Mouse (Mus musculus): ENCODE results near the gene Lmod3.

Lmod3 gene

DNA sequence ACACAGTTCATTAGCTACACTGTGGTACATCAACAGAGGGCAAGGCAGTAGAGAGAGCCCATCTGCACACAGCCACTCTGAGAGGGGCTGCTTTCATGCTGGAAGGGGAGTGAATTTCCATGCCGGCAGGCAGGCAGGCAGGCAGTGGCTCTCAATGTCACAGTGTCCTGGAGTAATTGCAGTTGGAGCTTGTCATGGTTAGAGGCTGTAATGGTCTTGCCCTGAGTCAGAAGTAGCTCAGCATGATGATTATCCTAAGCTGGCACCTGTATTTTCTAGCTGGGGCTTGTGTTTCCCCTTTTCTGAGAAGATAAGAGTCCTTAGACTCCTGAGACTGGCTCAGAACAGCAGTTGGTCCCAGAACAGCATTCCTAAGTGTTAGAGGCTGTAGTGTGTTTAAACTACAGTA lies 26.5 kb downstream of the Lmod3 start:
- DNase-seq (ENCODE audit: low spot score) = no peak

DNA sequence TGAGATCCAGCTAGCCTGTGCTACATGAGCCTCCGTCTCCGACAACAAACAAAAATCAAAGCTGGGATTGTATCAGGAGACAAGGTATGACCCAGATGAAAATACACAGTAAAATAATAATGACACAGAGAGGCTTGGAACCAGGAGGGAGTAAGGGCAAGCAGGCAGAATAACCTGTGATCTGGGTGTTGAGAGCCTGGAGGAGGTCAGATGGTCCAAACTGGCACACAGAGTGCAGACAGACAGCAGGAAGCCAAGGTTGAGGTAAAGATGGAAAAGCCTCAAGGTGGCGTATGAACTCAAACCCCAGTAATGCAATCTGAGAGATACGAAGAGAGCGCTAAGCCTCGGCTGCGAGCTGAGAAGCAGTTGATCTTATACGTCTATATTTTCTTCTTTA lies 28.1 kb downstream of the Lmod3 start:
- no peak for DNase-seq (ENCODE audit: low spot score)

- DNase-seq (ENCODE audit: low spot score) = no peak
Measured at GRCm38 (mm10) chr6:97223566-97223965, 29.0 kb downstream of the Lmod3 start.

DNA sequence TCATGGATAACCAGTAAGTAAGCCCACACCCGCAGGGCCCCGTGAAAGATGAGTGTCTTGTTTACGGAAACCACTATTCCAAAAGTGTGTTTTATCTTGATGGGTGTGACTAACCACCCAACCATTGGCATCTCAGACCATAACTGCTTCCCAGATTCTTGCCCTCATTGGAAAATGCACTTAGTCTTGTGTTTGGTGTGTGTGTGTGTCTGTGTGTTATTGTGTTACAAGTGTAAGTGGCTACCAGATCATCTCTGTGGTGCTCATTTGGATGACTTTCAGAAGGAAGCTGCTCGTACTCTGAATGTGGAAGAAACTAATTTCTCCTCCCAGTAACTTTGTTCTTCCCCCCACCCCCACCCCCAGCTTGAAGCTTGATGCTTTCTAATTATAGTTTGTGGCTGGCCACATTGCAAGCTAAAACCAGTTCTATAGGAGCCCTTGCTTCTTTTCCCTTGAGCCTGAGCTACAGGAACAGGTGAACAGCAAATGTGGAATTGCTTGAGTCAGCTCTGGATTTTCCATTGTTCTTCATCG lies 29.6 kb downstream of the Lmod3 start:
- no peak for DNase-seq (ENCODE audit: low spot score)

DNA sequence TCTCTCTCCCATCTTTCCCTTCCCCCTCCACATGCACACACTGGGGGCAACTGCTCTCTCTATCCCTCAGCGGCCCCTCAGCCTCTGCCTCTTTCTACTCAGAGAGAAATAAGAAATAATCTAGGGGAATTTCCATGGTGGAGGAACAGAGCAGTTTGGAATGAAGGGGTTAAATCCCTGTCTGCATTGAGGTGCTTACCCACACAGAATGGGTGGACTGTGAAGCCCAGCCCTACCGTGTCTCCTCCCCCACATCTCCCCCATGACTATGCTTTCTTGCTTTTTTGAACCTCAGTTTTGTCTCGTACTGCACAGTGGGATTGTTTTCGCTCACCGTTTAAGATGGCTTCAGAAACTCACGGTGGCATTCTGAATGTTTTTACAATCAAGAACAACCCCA lies 30.2 kb downstream of the Lmod3 start:
- no peak for DNase-seq (ENCODE audit: low spot score)

- no peak for DNase-seq (ENCODE audit: low spot score)
Measured at GRCm38 (mm10) chr6:97221205-97222025, 31.1 kb downstream of the Lmod3 start.

DNA sequence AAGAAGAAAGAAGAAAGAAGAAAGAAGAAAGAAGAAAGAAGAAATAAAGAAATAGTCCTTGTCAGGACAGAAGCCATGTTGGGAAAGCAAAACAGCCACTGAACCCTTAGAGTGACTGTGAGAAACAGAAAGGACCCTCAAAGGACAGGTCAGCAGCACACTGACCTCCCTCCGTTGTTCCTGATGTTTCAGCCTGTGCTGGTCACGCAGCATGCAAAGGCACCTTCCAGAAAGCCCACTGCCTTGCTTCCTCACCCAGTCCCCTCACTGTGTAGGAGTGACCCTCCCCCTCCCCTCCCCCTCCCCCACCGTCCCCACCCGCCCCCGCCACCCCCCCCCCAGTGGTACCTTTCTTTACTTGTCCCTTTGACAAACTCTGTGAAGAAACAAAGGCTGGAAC lies 31.9 kb downstream of the Lmod3 start:
- DNase-seq (ENCODE audit: low spot score) = no peak

DNA sequence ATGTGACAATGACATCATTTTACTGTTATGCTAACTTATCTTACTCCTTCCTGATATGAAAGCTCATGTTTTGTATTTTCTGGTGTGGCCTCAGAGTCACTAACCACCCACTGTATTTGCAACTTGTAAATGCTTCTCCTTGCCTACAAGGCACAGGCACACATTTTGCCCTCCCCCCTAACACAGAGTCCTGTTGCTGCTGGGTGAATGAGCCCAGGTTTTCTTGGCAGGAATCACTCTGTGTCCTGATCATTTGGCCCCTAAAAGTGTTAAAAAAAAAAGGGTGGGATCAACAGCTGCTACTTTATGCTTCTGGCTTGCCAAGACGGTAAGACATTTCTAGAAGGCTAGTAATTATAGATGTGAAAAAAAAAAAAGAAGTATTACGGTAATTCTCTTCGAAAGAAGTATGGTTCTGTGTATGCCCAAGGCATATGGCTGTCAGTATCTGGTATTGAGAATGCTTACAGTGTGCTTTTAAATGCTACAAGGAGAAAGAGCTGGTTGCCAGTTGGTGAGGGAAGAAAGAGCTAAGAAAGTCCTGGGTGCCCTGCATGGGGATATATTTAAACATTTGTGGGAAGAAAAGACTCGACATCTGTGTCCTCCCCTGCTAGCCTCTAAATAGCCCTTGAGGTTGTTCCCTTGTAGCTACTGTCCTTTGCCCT lies 36.3 kb downstream of the Lmod3 start:
- no peak for DNase-seq (ENCODE audit: low spot score)

DNA sequence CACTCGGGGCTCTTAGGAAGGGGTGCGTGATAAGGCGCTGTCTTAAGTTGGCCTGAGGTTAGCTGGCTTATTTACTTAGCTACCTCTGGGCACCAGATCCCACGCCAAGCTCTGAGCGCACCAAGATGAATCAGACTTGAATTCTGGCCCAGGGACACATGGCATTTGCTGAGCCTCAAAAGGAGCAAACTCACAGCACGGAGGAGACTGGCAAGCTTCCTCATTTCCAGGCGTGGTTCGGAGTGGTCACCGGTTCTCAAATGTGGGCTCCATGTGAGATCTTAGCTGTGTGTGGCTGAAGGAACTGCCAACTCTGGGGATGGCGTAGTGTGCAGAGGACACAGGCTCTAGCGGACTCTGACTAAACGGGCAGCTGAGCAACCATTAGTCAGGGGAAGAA lies 40.6 kb downstream of the Lmod3 start:
- DNase-seq (ENCODE audit: low spot score) = no peak

DNA sequence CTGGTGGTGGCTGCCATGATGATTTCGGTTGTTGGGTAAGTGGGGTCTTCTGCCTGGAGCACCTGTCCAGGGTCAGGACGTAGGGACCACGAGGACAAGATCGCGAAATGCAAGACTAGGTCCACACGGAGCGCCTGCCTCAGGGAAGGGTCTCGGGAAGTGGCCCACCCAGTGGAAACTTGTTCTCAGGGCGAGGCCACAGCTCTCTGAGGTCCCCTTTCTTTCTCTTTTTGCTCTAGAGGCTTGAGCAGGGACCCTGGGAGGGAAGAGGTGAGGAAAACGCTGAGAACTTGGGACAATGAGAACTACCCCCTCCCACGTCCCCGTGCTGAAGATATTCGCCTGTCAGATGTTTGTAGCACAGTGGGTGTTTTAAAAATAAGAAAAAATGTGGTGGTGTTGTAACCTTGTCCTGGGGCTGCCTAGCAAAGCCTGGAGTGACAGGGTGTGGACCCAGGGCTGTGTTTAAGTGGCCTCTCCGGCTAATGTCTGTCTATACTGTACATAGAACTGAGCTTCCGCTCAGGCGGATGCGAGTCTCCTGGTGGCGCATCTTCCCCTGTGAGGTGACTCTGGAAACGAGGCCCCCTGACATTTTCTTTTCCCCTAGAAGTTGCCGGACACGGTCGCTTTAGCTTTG lies 41.5 kb downstream of the Lmod3 start:
- peak; percentile 38 for DNase-seq (ENCODE audit: low spot score)

GRCm38 (mm10) chr6:97210191-97210961 lies 42.2 kb downstream of the Lmod3 start, which contains the start of gene Arl6ip5:
Gene Arl6ip5, plus strand, starts transcription at chr6:97210689.
- peak; percentile 94 for DNase-seq (ENCODE audit: low spot score)

DNA sequence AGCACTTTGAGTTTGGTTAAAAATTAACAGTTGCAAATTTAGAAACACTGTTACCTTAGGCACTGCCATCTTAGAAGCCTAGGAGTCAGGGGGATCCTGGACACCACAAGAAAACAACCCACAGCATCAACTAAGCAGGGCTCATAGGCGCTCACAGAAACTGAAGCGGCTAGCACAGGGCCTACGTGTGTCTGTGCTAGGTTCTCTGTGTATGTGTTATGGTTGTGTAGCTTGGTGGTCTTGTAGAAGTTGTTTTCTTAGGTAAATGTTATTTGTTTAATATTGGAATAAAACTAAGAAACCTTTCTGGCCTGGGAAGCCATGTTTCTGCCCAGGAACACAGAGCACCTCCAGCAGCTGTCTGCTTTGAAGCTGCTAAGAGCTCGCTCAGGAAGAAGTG lies 42.8 kb downstream of the Lmod3 start:
- DNase-seq (ENCODE audit: low spot score) = no peak

GRCm38 (mm10) chr6:97209201-97209600 lies 43.4 kb downstream of the Lmod3 start:
- no peak for DNase-seq (ENCODE audit: low spot score)

DNA sequence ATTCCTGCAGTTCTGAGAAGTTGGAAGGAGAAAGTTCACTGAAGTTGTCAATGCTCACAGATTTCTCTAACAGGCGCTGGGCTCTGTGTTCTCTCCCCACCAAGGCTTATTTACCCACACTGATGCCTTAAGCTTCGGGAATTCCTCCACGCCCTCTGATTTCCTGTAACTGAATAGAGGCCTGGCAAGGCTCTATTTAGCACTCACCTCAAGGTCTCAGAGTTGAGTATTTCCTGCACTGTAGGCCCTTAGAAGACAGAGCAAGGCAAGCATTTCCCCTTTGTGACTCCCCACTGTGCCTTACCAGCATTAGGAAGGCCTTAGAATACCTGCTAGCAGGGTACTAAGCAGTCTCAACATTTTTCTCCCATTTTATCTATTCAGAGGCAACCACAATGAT lies 44.2 kb downstream of the Lmod3 start:
- DNase-seq (ENCODE audit: low spot score) = no peak

DNA sequence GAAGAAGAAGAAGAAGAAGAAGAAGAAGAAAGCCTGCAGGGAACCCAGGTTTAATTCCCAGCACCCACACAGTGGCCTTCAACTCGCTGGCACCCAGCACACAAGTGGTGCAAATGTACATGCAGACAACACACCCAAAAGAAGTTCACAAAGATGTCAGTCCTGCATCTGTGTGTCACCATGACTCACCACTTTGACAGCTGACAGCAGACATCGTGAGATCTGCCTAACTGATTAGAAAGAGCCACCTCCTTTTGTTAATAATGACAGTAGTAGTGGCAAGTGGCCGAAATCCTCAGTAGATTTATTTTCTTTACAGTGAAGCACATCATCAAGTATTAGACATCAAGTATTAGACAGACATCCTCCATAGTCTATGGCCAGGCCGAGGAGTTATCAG lies 45.5 kb downstream of the Lmod3 start:
- no peak for DNase-seq (ENCODE audit: low spot score)

GRCm38 (mm10) chr6:97205439-97205885 lies 47.1 kb downstream of the Lmod3 start, which contains the start of gene Uba3:
Gene Uba3, minus strand, starts transcription at chr6:97205647.
- DNase-seq (ENCODE audit: low spot score) = peak; percentile 100

DNA sequence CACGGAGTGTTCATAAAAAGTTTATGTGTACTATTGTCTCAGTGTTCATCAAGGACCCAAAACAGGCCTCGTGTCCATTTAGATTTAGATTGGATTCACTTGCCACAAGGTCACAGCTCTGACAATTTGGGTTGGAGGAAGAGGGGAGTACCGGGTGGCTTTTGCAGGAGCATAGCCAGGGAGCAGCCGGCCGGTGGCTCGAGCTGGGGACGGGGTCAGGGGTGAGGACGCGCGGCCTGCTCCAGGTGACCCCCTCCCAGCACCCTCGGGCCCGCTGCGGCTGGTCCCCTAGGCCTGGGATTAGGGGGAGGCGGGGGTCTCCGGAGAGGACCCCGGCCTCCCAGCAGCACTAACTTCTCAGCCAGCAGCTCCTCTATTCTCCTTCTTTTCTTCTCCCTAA lies 47.6 kb downstream of the Lmod3 start:
- DNase-seq (ENCODE audit: low spot score) = no peak

DNA sequence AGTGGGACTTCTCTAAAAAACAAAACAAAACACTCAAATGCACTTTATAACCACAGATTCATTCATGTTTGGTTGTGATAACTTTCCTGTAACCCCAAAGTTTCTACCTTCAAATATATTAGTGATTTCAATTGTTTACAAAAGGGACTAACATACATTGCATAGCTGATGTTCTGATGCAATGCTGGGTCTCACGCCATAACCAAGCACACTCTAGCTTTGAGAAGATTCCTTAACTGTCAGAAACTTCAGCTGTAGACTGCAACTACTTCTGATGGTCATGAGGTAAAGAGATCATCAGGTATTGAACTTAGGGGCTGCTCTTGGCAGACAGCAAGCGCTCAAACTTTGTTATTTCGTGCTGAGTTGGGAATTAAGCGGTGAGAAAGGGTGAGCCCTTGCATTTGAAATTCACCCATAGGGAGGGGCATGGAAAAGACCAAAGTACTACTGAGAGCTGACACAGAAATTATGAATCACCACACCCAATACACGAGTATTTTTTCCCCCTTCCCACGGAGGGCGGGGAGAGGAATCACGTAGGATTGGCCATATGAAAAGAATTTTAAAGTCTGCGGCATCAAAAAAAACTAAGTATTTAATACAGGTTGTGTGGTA lies 48.2 kb downstream of the Lmod3 start:
- DNase-seq (ENCODE audit: low spot score) = peak; percentile 32

DNA sequence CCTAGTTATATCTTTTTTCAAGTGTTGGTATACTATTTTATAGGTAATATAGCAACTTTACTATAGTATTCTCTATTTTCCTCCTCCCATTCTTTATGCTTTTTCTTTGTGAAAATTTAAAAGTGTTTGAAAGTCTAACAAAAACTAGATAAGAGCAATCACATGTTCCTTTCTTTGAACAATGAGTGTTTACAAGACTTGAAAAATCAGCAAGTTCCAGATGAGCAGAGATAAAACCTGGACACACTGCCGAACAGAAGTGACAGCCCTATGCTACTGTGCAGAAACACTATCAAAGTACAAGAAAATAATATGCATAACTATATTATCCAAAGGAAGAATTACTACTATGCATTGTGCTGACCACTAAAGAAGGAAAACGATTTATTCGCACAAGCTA lies 50.1 kb downstream of the Lmod3 start:
- DNase-seq (ENCODE audit: low spot score) = no peak

GRCm38 (mm10) chr6:97200437-97200836 lies 52.1 kb downstream of the Lmod3 start:
- no peak for DNase-seq (ENCODE audit: low spot score)

Measured in yolk sac, embryonic 10.5 days (tissue).